Mouse (Mus musculus) midbrain, embryonic 14.5 days (tissue): ENCODE results near the gene Tnfrsf21. TPM values are rescaled to one million over a fixed set of nuclear protein-coding genes. Genes with fewer than 3 reads are reported as not detected.

Experiments used
- ATAC-seq: fragments of 200-750 bp; cut with Nextera tagmentation; 2 replicates; pipeline ENCODE4 v1.8.0; 2017; ENCODE audit warnings: moderate number of reproducible peaks, moderate library complexity; ENCODE audit not compliant: low FRiP score, low TSS enrichment
- DNase-seq: peaks from one replicate; pipeline ENCODE4 v3.0.0-alpha.2; 2015
- H3K27ac ChIP-seq: fragments of 300-500 bp; sonication (generic); replicated peaks from 2 replicates; pipeline ENCODE4 v1.5.1; 2014; ENCODE audit warnings: mild to moderate bottlenecking, low read depth, low read length, moderate library complexity
- H3K27me3 ChIP-seq: fragments of 300-500 bp; sonication (generic); 2 replicates; pipeline ENCODE4 v1.6.1; 2014; ENCODE audit warnings: low read length, control low read depth, mixed read lengths; ENCODE audit not compliant: control insufficient read depth, insufficient read depth
- H3K36me3 ChIP-seq: fragments of 300-500 bp; sonication (generic); 2 replicates; pipeline ENCODE4 v1.6.1; 2014; ENCODE audit warnings: low read length, control low read depth; ENCODE audit not compliant: control insufficient read depth, insufficient read depth
- H3K4me1 ChIP-seq: fragments of 300-500 bp; sonication (generic); 2 replicates; pipeline ENCODE4 v1.6.1; 2014; ENCODE audit warnings: mild to moderate bottlenecking, antibody characterized with exemption, low read length, control low read depth; ENCODE audit not compliant: control insufficient read depth, insufficient read depth
- H3K4me2 ChIP-seq: fragments of 300-500 bp; sonication (generic); 2 replicates; pipeline ENCODE4 v1.6.1; 2014; ENCODE audit warnings: mild to moderate bottlenecking, low read length, moderate library complexity
- H3K4me3 ChIP-seq: fragments of 300-500 bp; sonication (generic); replicated peaks from 2 replicates; pipeline ENCODE4 v1.5.1; 2014; ENCODE audit warnings: low read depth, low read length
- H3K9ac ChIP-seq: fragments of 300-500 bp; sonication (generic); replicated peaks from 2 replicates; pipeline ENCODE4 v1.6.1; 2014; ENCODE audit warnings: mild to moderate bottlenecking, low read length, moderate library complexity
- H3K9me3 ChIP-seq: fragments of 300-500 bp; sonication (generic); 2 replicates; pipeline ENCODE4 v1.6.1; 2016; ENCODE audit warnings: low read length, control low read depth, mixed read lengths; ENCODE audit not compliant: control insufficient read depth
- WGBS: fragments of 180-500 bp; shearing (Covaris S2); extraction: QIAGEN DNeasy Blood & Tissue Kit; methylation state at CpG from one replicate; pipeline ENCODE4 v1.1.7; 2014; 5-methylcytosine and 5-hydroxymethylcytosine counted together
- polyA plus RNA-seq: library from polyadenylated mRNA; unstranded; fragments of >200 nt; fragmentation: Nextera tagmentation; extraction: Ambion mirVana; gene quantifications from 2 replicates; pipeline ENCODE4 v1.2.1, GENCODE M21; 2014

The Tnfrsf21 gene
- polyA plus RNA-seq, 1 experiment from 2014 or later: 63.2 TPM

DNA sequence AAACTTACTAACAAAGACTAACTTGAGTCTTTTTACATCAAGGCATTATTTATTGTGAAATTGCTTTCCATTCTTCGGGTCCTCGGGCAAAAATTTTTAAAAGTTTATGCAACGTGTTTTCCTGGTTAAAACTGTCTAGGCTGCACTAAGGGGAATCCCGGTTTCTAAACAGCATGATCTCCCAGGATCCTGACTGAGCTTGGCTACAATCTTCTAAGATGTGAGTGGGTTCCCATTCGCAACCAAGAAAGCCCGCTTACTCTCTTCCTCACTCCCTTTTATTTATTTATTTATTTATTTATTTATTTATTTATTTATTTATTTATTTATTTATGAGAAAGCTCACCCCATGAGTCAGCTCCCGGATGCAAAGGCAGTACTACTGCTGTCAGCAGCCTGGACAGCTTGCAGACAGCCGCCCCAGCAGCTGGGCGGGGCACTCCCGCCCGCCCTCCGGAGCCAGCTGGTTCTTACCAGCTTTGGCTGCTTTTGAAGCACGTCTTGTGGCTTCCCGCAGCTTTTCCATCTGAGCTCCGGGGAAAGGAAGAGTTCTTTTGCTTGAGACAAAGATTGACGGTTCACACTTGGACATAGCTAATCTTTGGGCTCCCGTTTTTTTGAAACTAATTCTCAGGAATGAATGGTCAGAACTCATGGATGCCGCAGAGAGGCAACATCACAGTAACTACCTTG, 60.6 kb downstream of the Tnfrsf21 start:
- 20% methylated on average over 18 of the region's 18 CpGs for WGBS
- H3K4me3 ChIP-seq: no peak overlapping the region
- no peak overlapping the region for H3K9ac ChIP-seq
- ATAC-seq (peak; percentile 90), DNase-seq (peak; percentile 86)
- peaks cover 9% of the 10 kb centered on the region for H3K4me1 ChIP-seq
- H3K27me3 ChIP-seq: no peaks in the 10 kb centered on the region
- H3K36me3 ChIP-seq: no peaks in the 10 kb centered on the region
- H3K27ac ChIP-seq: peak overlapping the region; percentile 53
- H3K4me2 ChIP-seq: peak overlapping the region; percentile 38
- H3K9me3 ChIP-seq: no peaks in the 10 kb centered on the region

GRCm38 (mm10) chr17:43077540-43077939, 61.2 kb downstream of the Tnfrsf21 start:
- Histone ChIP-seq H3K9me3 (no peaks in the 10 kb centered on the region), H3K36me3 (0 out of 2 replicates have a peak, but pooled peaks cover under 1% of the 10 kb centered on the region), H3K27me3 (no peaks in the 10 kb centered on the region), H3K4me3 (no peak overlapping the region), H3K9ac (no peak overlapping the region), H3K4me1 (peaks cover 9% of the 10 kb centered on the region), H3K4me2 (peak overlapping the region; percentile 38), H3K27ac (peak overlapping the region; percentile 53)
- 42% methylated on average over 4 of the region's 4 CpGs for WGBS
- DNase-seq: no peak
- ATAC-seq: 0 out of 2 replicates have a peak, but pooled peaks have one; percentile 9

DNA sequence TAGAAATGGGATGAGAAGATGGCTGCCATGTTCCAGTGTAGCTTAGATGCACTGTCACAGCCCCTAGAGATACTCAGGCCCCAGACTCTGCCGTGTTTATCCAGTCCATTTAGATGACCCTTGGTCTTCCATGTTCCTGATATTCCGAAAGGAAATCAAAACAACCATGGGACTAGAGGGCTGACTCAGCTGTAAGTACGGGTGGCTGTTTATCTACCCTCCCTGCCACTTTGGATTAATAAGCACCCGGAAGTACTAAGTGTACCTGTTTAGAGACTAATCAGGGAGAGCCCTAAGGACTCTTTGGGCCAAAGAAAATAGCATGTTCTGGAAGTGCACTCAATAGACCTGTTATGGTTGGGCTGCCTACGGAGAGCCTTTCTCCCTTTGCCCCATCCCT, 64.9 kb downstream of the Tnfrsf21 start:
- Histone ChIP-seq H3K27ac (no peak overlapping the region), H3K9ac (no peak overlapping the region), H3K27me3 (no peaks in the 10 kb centered on the region), H3K4me3 (no peak overlapping the region), H3K4me1 (peaks cover 9% of the 10 kb centered on the region), H3K9me3 (no peaks in the 10 kb centered on the region), H3K4me2 (no peak overlapping the region), H3K36me3 (peaks cover 13% of the 10 kb centered on the region)
- ATAC-seq (no peak), DNase-seq (no peak)
- WGBS: 94% methylated on average over 5 of the region's 5 CpGs

DNA sequence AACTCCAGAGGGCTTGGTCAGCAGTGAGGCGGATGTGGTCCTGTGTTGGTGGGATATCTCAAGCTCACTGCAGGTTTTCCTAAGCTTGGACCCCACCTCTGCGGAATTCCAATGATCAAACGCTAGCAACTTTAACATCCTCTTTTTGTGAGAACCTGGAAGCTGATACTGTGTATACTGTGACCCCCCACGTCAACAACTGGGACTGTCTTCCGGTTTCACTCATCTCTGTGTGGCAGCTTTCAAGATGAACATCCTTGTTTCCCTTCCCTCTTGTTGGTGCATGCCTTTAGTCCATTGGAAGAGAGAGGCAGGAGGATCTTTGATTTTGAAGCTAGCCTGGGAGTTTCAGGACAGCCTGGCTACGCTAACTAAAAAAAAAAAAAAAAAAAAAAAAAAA, 73.1 kb downstream of the Tnfrsf21 start:
- Histone ChIP-seq H3K36me3 (peaks cover 39% of the 10 kb centered on the region), H3K9me3 (no peaks in the 10 kb centered on the region), H3K4me2 (no peak overlapping the region), H3K27me3 (no peaks in the 10 kb centered on the region), H3K9ac (no peak overlapping the region), H3K4me3 (no peak overlapping the region), H3K4me1 (no peaks in the 10 kb centered on the region), H3K27ac (no peak overlapping the region)
- 94% methylated on average over 6 of the region's 6 CpGs for WGBS
- DNase-seq (no peak), ATAC-seq (no peak)

DNA sequence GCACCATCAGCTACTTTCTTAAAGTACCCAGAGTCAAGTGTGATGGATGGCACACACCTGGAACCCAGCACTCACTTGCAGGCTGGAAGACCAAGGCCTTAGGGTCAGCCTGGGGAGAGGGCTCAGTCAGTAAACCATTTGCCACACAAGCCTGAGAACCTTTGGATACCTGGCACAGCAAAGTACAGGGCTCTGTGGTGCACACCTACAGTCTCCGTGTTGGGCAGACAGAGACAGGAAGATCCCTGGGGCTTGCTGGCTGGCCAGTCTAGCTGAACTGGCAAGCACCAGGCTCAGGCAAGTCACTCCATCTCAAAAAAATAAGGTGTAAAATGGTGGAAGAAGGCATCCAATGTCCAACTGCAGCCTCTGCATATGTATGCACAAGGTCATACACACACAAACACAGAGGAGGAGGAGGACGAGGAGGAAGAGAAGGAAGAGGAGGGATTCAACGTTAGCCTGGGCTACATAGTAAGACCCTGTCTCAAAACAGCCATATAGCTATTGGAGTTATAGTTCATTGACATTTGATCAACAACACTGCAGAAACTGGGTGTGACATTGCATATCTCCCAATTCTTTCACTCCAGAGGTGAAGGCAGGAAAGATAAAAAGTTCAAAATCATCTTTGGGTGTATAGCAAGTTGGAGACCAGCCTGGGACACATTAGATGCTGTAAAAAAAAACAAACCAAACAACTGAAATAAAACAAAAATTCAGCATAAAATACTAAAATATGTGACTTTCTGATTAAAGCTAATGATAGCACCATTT, 74.8 kb downstream of the Tnfrsf21 start:
- Histone ChIP-seq H3K4me1 (no peaks in the 10 kb centered on the region), H3K27me3 (no peaks in the 10 kb centered on the region), H3K4me3 (no peak overlapping the region), H3K9ac (no peak overlapping the region), H3K36me3 (peaks cover 29% of the 10 kb centered on the region), H3K27ac (no peak overlapping the region), H3K4me2 (no peak overlapping the region), H3K9me3 (no peaks in the 10 kb centered on the region)
- DNase-seq: no peak
- 94% methylated on average over 3 of the region's 3 CpGs for WGBS
- no peak for ATAC-seq

DNA sequence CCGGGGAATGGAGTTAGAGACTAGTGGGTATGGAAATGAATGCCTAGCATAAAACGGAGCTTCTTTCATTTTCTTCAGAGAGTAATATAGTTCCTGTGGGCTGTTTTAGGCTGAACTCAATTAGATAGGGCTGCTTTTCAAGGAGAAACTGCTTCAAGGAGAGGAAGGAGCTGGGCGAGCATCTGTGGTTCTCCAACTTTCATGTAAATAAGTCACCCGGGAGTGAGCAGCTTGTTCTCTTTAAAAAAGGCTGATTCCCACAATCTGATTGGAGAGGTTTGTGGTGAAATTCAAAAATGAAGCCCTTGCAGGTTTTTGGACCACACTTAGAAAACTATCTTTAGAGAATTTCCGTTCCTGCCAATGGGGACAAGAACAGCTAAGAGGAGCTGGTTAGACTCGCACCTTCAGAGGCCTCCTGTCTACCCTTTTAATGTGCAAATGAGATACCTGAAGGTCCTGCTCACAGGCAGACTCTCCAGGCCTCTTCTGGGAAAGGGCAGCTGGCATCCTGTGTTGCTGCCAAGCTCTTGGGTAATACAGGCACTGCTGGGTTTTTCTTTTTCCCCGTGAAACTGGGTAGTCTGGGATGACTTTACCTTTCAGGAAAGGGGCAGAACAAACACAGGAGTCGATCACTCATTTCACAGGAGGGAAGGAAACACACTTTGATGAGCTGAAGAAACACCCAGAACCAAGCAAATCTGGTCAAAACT, 76.1 kb downstream of the Tnfrsf21 start:
- no peaks in the 10 kb centered on the region for H3K27me3 ChIP-seq
- peaks cover 18% of the 10 kb centered on the region for H3K36me3 ChIP-seq
- no peak for ATAC-seq
- no peak overlapping the region for H3K9ac ChIP-seq
- H3K9me3 ChIP-seq: no peaks in the 10 kb centered on the region
- H3K27ac ChIP-seq: no peak overlapping the region
- no peaks in the 10 kb centered on the region for H3K4me1 ChIP-seq
- DNase-seq: no peak
- WGBS: 55% methylated on average over 8 of the region's 8 CpGs
- H3K4me2 ChIP-seq: no peak overlapping the region
- H3K4me3 ChIP-seq: no peak overlapping the region

DNA sequence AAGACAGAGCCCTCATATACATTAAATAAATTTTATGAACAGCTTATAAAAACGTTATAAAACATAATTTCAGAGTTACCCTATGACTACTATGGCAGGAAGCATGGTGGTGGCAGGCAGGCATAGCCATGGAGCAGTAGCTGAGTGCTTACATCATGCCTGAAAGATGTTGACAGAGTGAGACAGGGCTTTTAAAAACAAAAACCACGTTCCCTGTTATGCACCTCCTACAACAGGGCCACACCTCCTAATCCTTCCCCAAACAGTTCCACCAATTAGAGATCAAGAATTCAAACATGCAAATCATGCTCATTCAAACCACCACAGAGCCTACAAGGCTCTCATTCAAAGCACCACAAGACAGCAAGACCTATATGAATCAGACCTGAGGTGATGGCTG, 77.9 kb downstream of the Tnfrsf21 start:
- H3K27me3 ChIP-seq: no peaks in the 10 kb centered on the region
- no peaks in the 10 kb centered on the region for H3K9me3 ChIP-seq
- no peak overlapping the region for H3K9ac ChIP-seq
- 34% methylated on average over 2 of the region's 2 CpGs for WGBS
- peaks cover 3% of the 10 kb centered on the region for H3K36me3 ChIP-seq
- H3K4me2 ChIP-seq: no peak overlapping the region
- ATAC-seq (no peak), DNase-seq (no peak)
- H3K4me1 ChIP-seq: no peaks in the 10 kb centered on the region
- H3K4me3 ChIP-seq: no peak overlapping the region
- H3K27ac ChIP-seq: no peak overlapping the region

- ATAC-seq: no peak
- 83% methylated on average over 4 of the region's 4 CpGs for WGBS
Observed at GRCm38 (mm10) chr17:43097101-43097688, 80.8 kb downstream of the Tnfrsf21 start.

More at GRCm38 (mm10) chr17:43097101-43097688, 80.8 kb downstream of the Tnfrsf21 start:
- no peaks in the 10 kb centered on the region for H3K36me3 ChIP-seq
- H3K9ac ChIP-seq: no peak overlapping the region
- no peaks in the 10 kb centered on the region for H3K9me3 ChIP-seq
- H3K4me3 ChIP-seq: no peak overlapping the region
- no peaks in the 10 kb centered on the region for H3K27me3 ChIP-seq
- no peak overlapping the region for H3K27ac ChIP-seq
- no peaks in the 10 kb centered on the region for H3K4me1 ChIP-seq
- no peak overlapping the region for H3K4me2 ChIP-seq
- no peak for DNase-seq
